Mouse (Mus musculus) spleen, adult 2 months (tissue): ENCODE data around the gene Prox1.

Experiments used
- CTCF ChIP-seq: fragments of 200-500 bp; IDR thresholded peaks from 2 replicates; pipeline ENCODE4 v1.5.1; 2011; ENCODE audit warnings: mild to moderate bottlenecking, inconsistent platforms; ENCODE audit not compliant: insufficient read depth, insufficient read length, insufficient replicate concordance; ENCODE audit errors: extremely low read depth
- POLR2A ChIP-seq: fragments of 200-500 bp; IDR thresholded peaks from 2 replicates; pipeline ENCODE4 v1.6.1; 2011; ENCODE audit warnings: low read depth, low read length, inconsistent platforms

DNA sequence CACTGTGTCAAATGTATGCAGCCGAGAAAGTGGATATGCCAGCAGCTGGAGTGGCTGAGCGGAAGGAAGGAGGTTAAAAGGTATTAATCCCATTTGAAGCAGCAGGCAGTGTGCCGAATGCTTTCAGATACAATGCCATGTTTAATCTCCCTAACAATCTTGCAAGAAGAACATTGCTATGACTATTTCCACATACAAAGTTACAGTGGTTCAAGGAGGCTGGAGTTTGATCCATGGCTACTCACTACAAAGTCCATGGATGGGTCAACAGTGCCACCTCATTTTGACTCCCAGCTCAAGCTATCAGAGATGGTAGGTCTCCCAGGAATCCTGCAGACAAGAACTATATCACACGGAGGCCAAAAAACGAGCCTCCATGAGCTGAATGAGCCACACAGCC lies 64.5 kb downstream of the Prox1 start:
- TF ChIP-seq POLR2A = no peak
- no peak for TF ChIP-seq CTCF
